Mouse (Mus musculus): ENCODE data around the gene Spn. TPM values are rescaled to one million over a fixed set of nuclear protein-coding genes. Genes with fewer than 3 reads are reported as not detected.
"Not testable (repeated sequence)": the region's sequence is repeated elsewhere in the genome, so short reads cannot be mapped to it uniquely, and the experiment has no call there.

The Spn gene
- total RNA-seq, 2 experiments from 2014 or later: 0.13 to 0.16 TPM

DNA sequence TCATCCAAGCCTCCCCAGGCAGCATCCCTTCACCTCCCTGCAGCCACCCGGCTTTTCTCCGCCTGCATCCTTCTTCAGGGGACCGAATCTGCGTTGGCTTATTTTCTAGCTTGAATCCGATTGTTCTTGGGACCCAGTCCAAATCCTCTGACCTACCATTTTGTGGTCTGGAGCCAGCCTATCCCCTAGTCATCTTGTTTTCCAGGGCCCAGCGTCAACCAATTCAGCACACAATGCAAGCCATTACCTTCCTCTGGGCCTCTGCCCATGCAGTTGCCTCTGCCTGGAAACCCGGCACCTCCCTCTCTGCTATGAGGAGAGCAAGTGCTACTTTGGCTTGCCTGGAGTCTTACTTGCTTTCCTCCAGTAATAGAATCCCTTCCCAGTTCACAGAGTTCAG lies 32.1 kb downstream of the Spn start:
- no peak for DNase-seq

DNA sequence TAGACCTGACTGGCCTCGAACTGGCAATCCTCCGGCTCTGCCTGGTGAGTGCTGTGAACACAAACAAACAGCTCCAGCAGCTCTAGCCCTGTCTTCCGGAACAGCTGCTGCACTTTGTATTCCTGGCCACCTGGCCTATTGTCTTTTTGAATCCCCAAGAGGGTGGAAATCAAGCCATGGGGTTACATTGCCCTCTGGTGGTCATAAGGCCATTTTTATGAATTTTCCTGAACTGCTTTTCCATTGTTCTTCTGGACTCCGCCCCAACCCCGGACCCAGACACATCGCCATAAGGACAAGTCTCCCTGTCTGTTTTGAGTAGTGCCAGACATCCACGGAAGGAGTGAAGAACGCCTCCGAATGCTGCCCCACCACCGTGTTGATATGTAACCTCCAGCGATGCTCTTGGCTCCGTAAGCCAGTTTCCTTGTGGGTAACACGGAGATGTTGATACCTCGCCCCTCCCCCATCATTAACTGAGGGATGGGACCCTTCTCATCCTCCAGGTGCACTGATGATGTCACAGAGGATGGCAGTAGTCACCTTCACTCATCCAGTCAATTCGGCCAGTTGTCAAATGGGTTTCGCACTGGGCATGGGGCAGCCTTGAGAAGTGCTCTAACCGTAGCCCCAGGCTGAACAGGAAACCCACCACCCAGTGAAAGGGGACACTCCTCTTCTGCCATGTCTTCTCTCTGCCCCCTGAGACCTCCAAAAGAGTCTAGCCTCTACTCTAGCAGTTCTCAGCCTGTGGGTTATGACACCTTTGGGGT lies 32.9 kb downstream of the Spn start:
- peak; percentile 50 for DNase-seq

DNA sequence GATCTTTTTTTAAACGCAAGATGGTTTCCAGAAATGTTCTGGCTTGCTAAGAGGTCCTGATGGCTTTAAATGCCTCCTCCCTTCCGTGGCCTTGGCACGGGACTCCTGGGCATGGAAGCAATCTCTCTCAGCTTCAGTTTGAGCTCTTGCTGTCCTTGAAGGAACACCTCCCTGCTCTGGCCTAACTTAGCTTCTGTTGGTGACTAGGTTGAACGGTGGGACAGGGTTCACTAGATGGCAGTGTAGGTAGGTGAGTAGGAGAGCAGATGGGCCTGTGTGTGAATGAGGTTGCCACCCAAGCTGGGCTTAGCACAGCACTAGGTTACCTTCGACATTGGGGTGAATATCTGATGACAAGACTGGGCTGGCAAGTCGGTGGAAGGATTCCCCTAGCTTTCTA lies 33.7 kb downstream of the Spn start:
- no peak for DNase-seq

DNA sequence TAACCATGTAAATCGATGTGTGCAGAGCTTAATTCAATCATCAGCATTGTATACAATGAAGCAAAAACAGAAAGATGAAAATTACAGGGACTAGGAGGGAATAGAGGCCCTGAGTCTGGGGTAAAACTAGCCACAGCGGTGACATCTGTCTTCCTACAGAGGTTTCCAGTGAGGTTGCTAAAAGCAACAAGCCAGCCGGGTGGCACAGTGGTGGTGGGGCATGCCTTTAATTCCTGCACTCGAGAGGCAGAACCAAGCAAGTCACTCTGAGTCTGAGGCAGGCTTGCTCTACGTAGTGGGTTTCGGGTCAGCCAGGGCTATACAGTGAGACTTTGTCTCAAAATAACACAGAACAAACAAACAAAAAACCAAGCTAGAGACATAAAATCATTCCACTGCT lies 35.5 kb downstream of the Spn start:
- no peak for DNase-seq

DNA sequence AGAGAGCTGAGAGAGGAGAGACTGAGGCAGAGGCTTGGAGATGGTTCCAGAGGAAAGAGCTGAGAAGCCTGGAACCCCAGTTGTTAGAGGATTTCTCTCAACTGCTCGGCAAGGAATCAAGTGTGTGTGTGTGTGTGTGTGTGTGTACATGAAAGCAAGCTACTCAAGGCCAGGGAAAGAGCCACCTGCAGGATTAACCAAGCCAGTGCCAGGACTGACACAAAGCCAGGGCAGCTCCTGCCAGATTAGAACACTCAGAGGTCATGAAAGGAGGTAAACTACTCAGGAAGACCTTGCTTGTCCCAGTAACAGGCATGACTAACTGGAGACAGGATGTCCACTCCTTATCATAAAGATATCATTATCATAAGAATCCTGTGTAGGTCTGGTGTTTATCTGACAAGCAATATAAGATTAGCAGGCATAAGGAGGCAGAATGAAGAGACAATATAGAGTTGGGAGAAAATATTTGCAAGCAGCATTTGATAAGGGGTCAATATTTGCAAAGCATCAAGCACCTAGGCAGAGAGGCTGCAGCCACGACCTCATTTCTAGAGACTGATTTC lies 36.1 kb downstream of the Spn start:
- no peak for DNase-seq

DNA sequence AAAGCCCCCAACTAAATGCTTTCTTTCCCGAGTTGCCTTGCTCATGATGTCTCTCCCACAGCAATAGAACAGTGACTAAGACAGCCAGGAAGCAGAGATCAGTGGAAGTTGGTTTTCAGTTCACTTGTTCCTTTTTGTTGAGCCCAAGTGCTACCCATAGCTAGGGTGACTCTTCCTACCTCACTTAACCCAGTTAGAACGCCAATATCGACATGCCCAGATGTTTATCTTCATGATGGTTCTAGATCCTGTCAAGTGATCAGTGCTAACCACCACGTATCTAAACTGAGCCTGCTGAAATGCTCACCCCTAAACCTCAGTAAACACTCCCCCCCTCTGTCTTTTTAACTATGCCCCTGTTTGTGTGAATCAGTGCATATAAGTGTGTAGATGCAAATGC lies 38.1 kb downstream of the Spn start:
- no peak for DNase-seq

DNA sequence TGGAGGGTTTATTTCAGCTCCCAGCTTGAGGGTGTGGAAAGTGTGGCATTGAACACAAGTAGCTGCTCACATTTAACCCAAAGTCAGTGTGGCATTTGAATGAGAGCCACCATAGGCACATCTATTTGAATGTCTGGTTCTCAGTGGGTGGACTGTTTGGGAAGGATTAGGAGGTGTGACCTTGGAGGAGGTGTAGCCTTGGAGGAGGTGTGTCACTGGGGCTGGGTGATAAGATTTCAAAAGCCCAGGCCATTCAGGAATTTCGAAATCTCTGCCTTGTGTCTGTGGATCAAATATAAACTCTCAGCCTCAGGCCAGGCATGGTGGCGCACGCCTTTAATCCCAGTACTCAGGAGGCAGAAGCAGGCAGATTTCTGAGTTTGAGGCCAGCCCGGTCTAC lies 38.7 kb downstream of the Spn start:
- DNase-seq: no peak

DNA sequence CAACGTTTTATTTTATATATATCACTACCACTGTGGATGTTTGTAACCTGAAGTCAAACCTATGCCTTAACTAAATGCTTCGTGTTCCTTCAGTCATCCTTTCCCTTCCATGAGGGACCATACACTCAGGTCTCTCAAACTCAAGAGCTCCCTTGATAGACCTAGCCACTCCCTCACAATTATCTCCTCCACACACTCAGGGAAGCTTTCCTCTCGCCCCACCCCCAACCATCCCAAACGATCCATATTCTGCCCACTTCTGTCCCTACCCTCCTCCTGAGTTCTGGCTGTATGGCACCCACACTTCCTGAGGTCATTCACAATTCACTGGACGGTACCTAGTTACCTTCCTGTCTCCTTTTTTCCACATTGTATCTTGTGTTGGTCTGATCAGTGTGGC lies 39.1 kb downstream of the Spn start:
- DNase-seq: no peak

DNA sequence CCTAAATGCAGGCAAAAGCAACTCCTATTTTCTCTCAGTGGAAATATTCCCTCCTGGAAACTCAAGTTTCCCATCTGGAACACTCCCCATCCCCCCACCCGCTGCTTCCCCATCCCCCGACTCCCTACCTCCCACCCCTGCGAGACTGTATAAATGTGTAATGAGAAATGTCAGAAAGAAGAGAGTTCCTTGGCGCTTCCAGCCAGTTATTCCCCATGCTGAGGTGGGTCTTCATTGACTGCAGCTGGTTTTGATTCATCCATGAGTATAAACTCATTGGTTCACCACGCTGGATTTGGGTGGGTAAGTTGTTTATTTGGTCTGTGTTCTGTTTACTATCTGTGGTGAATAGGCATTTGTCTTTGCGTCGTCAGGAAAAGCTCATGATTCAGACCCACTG lies 41.2 kb downstream of the Spn start:
- DNase-seq: no peak

DNA sequence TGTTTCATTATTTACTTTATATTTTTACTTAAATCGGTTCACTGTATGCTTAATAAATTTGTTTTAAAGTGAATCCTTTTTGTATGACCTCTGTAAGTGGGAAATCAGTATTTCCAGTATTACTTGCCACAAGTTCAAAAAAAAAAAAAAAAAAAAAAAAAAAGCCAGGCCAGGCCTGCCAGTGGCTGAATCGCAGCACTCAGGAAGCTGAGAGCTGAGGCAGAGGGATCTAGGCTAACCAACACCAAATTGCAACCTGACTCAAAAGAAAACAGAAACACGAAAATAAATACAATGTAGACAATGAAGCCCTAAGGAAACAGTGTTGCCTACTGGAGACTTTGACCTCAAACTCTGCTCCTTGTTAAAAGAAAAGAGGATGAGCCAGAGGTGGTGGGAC lies 43.7 kb downstream of the Spn start:
- no peak for DNase-seq

DNA sequence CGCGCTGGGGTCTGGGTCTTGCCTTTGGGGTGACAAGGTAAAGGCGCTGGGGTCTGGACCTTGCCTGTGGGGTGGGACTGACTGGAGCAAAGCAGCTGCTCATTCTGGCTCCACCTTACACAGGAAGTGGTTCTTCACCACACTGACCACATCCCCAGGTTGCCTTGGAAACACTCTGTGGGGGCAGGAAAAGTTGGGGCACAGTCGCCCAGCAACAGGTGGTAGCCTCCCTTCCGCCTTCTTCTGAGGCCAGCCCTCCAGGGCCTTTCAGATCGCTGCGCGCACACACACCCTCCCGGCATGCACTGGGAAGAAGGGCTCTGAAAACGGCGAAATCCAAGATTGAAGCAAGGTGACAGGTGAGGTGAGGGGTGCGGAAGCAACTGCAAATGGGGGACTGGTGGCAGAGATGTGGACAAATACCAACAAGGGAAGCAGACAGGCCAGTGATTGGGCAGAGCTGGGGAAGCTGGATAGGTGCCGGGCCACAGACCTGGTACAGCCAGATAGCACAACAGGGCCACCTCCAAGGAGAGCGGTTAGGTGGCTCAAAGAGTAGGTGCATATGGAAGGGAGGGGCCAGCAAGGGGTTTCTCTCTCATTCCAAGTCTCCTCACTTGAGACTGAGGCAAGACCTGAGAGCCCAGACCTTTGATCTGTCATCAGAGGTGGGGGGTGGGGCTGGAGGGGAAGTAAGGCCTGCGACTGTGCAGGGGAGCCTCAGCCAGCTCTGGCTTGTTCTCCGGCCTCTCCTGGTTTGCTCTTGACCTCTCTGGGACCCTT lies 46.3 kb downstream of the Spn start, which contains the start of gene AI467606:
TSS of gene AI467606 (plus strand) at position 246 of the 783 bp plus-strand sequence.
- DNase-seq: peak; percentile 75

DNA sequence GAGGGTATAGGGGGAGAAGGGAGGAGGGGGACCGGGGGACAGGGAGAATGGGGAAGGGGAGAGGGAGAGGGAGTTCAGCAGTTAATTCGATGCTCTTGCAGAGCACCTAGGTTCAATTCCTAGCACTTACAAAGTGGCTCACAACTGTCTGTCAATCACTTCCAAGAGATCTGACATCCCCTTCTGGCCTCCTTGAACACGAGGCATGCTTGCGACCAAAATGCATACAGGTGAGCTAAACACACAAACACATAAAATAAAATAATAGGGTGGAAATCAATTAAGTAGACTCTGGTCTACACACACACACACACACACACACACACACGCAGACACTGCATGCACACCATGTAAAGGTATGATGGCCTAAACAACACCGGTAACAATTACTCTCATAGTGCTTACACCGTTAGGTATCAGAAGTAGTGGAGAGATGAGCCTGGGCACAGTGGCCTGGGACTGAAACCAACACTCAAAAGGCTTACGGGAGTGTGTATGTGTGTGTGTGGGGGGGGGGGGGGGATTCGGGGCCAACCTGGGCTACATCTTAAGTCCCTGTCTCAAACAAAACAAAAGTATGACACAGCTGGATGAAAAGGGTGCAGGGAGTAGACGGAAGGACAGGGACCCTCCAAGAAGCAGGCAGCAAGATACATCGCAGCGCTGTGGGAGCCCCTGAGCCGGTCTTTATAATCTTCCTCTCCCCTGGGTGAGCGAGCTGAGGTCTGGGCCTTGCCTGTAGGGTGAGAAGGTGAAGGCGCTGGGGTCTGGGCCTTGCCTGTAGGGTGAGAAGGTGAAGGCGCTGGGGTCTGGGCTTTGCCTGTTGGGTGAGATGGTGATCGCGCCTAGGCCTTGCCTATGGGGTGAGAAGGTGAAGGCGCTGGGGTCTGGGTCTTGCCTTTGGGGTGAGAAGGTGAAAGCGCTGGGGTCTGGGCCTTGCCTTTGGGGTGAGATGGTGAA lies 47.2 kb downstream of the Spn start:
- no peak for DNase-seq

DNA sequence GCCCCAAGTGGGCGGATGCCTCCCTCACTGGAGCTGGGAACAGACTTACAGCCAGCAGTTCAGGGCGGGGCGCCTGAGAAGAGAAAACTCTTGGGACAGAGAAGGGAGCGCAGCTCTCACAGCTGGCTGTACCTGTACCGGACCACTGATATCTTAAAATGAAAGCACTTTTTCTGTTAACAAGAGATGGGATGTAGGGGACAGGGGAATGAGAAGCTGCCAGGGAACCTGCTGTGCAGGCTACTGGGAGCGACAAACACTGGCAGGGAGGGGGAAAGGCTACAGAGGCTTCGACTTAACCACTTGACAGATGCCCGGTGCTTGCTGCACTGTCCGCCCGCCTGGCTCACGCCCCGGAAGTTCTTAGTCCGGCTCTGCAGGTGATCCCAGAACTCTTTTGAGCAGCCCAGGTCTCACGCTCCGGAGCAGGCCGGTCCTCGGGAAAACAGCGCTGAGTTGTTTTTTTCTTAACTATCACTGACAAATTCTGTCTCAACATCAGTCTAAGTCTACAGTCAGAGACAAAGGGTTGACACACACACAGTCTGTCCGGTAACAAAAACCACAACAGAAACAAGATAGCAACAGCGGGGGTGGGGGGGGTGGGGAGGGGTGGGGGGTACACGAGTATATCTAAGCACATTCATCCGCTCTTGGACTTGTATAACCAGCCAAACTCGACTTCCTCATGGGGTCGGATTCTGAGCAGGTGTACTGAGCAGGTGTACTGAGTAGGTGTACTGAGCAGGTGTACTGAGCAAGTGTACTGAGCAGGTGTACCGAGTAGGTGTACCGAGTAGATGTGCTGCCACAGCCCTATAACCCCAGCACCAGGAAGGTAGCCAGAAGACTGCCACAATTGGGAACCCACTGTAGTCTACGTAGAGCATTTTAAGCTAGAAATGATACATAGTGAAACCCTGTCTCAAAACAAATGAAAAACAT lies 48.5 kb downstream of the Spn start:
- no peak for DNase-seq

DNA sequence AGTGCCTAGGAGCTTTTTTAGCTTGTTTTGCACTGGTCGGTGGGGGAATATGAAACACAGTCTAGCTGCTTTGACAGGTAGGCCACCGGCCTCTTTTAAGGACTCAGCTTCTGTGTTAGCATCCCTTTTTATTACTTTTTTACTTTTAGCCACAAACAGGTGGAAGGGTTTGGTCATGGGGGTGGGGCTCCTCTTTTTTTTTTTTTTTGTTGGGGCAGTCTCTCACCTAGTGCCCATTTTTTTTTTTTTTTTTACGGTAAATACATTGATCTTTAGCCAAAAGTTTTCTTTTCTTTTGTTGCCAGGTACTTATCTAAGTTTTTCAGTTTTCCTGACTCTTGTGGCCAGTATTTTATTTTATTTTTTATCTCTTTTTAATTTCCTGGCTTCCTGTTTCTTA lies 49.5 kb downstream of the Spn start:
- no peak for DNase-seq

DNA sequence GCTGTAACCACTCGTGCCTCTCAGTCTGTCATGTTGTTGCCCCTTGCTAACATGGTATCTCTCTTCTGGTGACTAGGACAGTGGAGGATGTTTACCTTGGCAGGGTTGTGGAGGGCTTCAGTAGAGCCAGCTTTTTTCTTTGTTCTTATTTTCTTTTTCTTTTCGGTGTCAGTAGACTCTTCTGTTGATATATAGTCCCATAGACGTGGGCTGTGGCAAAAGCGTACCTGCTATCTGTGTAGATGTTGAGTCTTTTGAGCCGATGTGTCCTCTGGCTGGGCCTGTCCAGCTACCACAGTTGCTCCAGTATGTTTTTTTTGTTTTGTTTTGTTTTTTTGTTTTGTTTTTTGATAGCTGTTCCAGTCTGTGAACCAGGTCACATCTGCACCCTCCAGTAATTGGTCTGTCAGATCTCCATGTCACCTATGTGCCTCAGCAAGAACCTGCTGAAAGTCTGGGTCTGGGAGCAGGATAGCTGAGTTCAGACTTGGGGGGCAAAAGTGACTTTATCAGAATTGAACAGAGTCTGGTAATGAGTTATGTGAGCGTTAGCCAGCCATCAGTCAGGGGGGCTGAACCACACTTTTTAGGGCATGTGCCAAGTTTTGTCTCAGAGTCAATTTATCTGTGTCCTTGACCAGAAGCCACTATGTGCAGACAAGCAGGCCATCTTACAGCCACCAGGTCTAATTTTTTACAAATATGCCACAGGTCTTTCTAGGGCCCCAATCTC lies 50.2 kb downstream of the Spn start, which contains the start of gene Zg16:
TSS of gene Zg16 (minus strand) at position 51 of the 733 bp plus-strand sequence.
- not testable (repeated sequence) for DNase-seq

DNA sequence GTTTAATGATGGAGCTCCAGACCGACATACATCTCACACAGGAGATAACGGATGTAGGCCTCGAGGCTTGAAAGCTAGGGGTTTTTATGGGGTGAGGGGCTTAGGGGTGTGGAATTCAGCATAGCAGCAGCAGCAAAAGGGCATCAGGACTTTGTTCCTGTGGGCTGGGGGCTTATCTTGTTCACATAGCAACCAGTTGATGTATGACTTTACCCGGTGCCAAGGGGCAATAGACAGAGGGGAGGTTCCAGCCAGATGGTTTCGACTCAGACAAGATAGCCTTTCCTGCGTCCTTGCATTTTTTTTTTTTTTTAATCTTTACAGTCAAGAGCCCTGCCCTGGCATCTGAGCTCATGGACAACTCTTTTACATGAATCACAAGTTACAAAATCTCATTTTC lies 51.9 kb downstream of the Spn start:
- DNase-seq: not testable (repeated sequence)

DNA sequence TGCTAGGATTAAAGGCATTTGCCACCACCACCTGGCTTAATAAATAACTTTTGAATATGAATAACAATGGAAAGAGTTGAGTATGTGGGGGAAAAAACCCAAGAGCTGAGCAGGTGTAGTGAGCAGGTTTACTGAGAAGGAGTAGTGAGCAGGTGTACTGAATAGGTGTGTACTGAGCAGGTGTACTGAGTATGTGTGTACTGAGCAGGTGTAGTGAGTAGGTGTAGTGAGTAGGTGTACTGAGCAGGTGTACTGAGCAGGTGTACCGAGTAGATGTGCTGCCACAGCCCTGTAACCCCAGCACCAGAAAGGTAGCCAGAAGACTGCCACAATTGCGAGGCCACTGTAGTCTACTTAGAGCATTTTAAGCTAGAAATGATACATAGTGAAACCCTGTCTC lies 52.8 kb downstream of the Spn start:
- no peak for DNase-seq

DNA sequence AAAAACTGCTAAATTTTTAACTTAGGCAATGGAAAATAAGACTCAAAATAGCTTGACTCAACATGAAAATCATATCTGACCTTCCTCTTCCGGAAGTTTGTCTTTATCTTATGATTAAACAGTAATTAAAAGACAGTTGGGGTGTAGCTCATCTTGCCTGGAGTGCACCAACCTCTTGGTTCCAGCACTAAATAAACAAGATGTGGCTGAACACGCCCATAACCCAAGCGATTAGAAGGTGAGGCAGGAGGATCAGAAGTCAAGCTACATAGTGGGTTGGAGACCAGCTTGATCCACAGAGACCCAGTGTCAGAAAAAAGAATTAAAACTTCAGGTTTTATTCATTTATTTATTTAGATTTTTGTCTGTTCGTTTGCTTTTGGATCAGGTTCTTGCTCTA lies 53.9 kb downstream of the Spn start:
- DNase-seq: no peak

DNA sequence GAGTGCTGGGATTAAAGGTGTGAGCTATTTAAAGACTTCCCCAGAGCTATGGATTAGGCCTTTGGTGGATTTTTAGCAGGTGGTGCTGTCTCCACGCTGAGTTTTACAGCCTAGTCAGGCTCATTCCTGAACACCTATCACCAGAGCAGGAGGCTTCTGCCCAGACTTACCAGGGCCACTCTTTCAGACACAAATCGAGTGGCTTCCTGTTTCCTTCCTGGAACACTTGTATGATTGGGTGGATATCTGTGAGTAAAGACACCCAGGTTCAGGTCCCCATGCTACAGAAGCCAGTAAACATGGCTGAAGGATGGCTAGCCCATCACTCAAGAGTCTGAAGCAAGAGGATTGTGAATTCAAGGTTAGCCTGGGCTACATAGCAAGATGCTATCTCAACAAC lies 54.6 kb downstream of the Spn start:
- DNase-seq: no peak

DNA sequence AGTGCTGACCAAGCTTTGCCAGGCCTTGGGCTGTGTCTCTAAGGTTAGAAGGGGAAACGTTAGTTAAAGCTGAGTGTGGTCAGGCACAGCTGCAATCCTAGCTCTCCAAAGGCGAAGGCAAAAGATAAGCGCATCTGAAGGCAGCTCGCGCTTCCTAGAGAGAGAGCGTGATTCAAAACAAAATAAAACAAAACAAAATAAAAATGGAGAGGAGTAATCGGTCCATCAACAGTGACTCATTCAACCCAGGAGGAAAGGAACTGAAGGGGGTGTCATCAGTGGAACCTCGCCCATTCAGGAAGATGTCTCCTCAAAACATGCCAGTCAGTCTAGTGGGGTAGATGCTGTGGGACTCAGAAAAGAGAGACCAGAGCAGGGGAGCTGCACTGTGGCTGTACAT lies 55.4 kb downstream of the Spn start:
- DNase-seq: no peak
